Mouse (Mus musculus) E14TG2a.4 (cell line): Measurements from ENCODE around the gene Mnd1.

Experiments used
- CTCF ChIP-seq: conservative IDR thresholded peaks from 2 replicates; pipeline ENCODE4 v1.5.1; 2014; ENCODE audit warnings: low read length
- NANOG ChIP-seq: IDR thresholded peaks from 2 replicates; pipeline ENCODE4 v1.6.1; 2014; ENCODE audit warnings: borderline replicate concordance, low read length, mixed read lengths

GRCm38 (mm10) chr3:84172406-84172805 is 16.8 kb upstream of the Mnd1 start:
- TF ChIP-seq CTCF: no peak
- TF ChIP-seq NANOG: no peak
